Mouse (Mus musculus) colon, adult 2 months (tissue): Measurements from ENCODE around the gene Atf2. TPM values are rescaled to one million over a fixed set of nuclear protein-coding genes. Genes with fewer than 3 reads are reported as not detected.

ENCODE experiments used
- polyA plus RNA-seq: library from polyadenylated mRNA; depleted of rRNA; stranded (reverse); fragments of >200 nt; gene quantifications from 2 replicates; pipeline ENCODE4 v1.2.3, GENCODE M21; 2012; rRNA removed

The Atf2 gene
- 5.4 and 6.7 TPM in 2 replicates for polyA plus RNA-seq

DNA sequence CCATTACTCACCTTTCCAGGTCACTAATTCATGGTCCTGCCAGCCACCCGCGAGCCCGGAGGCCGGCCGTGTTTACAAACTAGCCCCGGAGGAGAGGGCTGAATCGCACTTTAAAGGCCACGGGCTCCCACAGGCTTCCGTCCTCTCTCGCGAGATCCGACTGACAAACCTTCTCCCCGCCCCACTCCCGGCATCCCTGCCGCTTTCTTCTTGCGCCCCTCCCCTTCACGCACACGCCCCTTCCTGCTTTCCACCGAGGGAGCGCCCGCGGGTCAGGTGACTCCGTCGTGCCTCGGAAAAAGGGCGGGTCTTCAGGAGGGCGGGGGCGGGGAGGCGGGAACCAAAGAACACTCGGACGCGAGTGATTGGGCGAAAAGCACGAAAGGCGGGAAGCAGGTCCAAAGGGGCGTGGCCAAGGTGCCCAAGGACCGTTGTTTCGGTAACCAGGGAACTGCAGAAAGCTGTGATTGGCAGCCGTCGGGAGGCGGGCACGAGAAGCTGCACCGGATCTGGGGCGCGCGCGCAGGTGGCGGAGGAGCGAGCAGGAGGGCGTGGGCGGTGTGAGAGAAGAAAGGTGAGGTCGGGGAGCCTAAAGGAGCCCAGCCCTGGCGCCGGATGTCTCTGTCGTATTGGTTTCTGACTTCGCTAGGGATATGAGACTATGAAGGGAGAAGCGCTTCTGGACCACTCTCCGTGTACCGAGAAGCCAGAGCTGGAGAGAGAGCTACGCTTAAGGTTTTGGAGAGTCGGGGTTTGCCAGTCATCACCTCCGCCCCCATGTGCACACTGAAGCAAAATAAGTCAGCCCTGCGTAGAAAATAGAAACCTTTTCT is at the start of gene Atf2:
Atf2 (minus strand) TSS at position 176 of the 833 bp plus-strand sequence.

GRCm38 (mm10) chr2:73911175-73911700 is 18.8 kb upstream of the Atf2 start, which contains the start of gene Atp5g3:
TSS of gene Atp5g3 (minus strand) at chr2:73911326.

GRCm38 (mm10) chr2:73774786-73775682 is 117.4 kb downstream of the Atf2 start, which contains the start of gene Chn1:
TSS of gene Chn1 (minus strand) at chr2:73775346.

Other genes starting within 250 kb of the Atf2 start
- gene Chn1, start 117.3 kb downstream of the Atf2 start, polyA plus RNA-seq: 6.5 and 7.1 TPM in 2 replicates
- gene Atp5g3, start 18.7 kb upstream of the Atf2 start, polyA plus RNA-seq: 679 and 712 TPM in 2 replicates